Mouse (Mus musculus): ENCODE measurements around the gene Zfp872. TPM values are rescaled to one million over a fixed set of nuclear protein-coding genes. Genes with fewer than 3 reads are reported as not detected.
A peak's percentile ranks its signal among the peaks of the same experiment; 100 is the strongest.
"Not testable (repeated sequence)": the region's sequence is repeated elsewhere in the genome, so short reads cannot be mapped to it uniquely, and the experiment has no call there.

Gene Zfp872
- not detected in 2 replicates for polyA plus RNA-seq (2012; ENCODE audit: insufficient read depth, insufficient read length, low replicate concordance, missing spikeins)

- Histone ChIP-seq H3K4me3 (ENCODE audit: insufficient read depth, low read depth, low read length) (peak within 1 kb of the TSS; percentile 40), H3K27ac (ENCODE audit: insufficient read depth, low read depth, low read length) (no peak within 1 kb of the TSS), H3K4me1 (ENCODE audit: control insufficient read depth, insufficient read depth, low read length) (0 out of 2 replicates have a peak, but pooled peaks cover 3% of the 10 kb centered on the region)
- TF ChIP-seq POLR2A (IDR thresholded peaks at IDR 0.05; ENCODE audit: insufficient read depth, low read depth, low read length) (no peak), CTCF (IDR thresholded peaks at IDR 0.05; ENCODE audit: insufficient read depth, low read depth, low read length) (no peak)
- 16% methylated on average over 43 of the region's 43 CpGs for WGBS
These were observed at the start of gene Zfp872 for GRCm38 (mm10) chr9:22188025-22188611. Gene Zfp872 (plus strand): TSS chr9:22188090.

DNA sequence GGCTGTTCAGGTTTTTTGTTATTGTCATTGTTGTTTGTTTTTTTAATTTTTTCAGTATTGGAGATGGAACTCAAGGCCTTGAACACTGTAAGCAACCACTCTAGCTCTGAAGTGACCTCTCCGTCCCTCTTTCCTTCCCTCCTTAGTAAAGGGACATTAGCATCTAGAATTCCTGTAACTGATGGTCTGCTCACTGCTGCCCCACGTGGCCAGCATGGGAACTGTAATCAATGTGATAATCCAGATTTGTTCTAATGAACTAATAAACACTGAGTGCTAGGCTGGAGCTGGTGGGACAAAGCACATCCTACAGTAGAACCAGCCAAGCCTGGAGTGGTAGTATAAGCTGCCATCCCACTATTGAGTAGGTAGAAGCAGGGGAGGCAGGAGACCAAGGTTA lies 49.4 kb upstream of the Zfp872 start:
- WGBS = 9% methylated on average over 2 of the region's 2 CpGs
- TF ChIP-seq CTCF (IDR thresholded peaks at IDR 0.05; ENCODE audit: insufficient read depth, low read depth, low read length) (no peak), POLR2A (IDR thresholded peaks at IDR 0.05; ENCODE audit: insufficient read depth, low read depth, low read length) (no peak)
- H3K27ac ChIP-seq (ENCODE audit: insufficient read depth, low read depth, low read length) = no peak overlapping the region

DNA sequence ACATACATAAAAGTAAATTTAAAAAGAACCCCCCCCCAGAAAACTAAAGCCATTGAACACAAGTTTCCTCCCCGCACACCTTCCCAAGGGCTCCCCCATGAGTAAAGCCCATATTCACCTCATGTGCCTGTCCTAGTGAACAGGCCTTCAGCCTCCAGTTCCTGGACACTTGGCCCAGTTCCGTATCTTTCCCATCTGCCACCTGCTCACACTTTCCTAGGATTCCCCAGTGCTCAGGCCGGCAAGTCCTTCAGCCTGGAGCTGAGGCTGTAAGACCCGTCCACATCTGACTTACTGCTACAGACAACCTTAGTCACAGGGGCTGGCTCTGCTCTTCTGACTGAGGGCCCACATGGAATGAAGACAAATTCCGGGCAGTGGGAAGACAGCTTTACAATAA lies 48.1 kb upstream of the Zfp872 start:
- Histone ChIP-seq H3K4me1 (ENCODE audit: control insufficient read depth, insufficient read depth, low read length) (peaks cover 3% of the 10 kb centered on the region; the same call in 1 of the 2 replicates), H3K4me3 (ENCODE audit: insufficient read depth, low read depth, low read length) (no peak overlapping the region), H3K27ac (ENCODE audit: insufficient read depth, low read depth, low read length) (no peak overlapping the region)
- 92% methylated on average over 5 of the region's 5 CpGs for WGBS
- TF ChIP-seq CTCF (IDR thresholded peaks at IDR 0.05; ENCODE audit: insufficient read depth, low read depth, low read length) = no peak
- TF ChIP-seq POLR2A (IDR thresholded peaks at IDR 0.05; ENCODE audit: insufficient read depth, low read depth, low read length) = no peak

More for the DNA sequence above, 49.4 kb upstream of the Zfp872 start:
- no peak overlapping the region for H3K4me3 ChIP-seq (ENCODE audit: insufficient read depth, low read depth, low read length)
- H3K4me1 ChIP-seq (ENCODE audit: control insufficient read depth, insufficient read depth, low read length) = peaks cover 3% of the 10 kb centered on the region; the same call in 1 of the 2 replicates

DNA sequence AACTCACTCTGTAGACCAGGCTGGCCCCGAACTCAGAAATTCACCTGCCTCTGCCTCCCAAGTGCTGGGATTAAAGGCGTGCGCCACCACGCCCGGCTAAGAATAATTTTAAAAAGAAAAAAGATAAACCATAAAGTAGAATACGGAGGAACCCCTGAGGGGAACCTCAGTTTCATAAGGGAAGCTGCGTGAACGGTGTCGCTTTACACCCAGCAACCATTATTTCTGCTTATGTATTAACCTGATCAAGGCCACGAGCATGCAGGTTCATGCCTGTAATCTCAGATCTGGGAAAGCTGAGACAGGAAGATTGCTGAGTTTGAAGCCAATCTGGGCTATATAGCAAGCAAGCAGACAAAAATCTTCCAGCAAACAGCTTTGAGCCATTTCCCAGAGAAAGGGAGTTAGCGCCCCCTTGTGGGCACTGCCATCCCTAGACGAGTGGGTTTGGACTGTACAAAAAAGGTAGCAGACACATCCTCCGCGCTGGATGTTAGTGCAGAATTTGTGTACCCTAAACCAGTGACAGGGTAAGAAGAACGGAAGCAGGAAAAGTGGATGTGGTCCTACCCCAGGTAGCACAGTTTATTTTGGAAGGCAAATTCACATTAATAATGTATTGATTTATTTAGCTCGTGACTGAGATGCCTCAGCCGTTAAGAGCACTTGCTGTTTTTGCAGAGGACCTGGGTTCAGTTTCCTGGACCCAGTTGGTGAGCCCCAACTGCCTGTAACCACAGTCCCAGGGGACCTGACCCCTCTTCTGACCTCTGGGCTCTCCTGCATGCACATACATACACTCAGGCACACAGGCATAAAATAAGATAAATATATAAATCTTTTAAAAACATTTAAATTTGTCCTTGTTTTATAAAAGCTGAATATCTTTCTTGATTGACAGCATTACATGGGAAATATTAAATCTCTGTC lies 44.5 kb upstream of the Zfp872 start:
- H3K4me1 ChIP-seq (ENCODE audit: control insufficient read depth, insufficient read depth, low read length) = no peaks in the 10 kb centered on the region
- WGBS = 50% methylated on average over 17 of the region's 17 CpGs
- no peak overlapping the region for H3K4me3 ChIP-seq (ENCODE audit: insufficient read depth, low read depth, low read length)
- H3K27ac ChIP-seq (ENCODE audit: insufficient read depth, low read depth, low read length) = no peak overlapping the region
- peak; percentile 38; the same call in 1 of the 2 replicates for TF ChIP-seq CTCF (IDR thresholded peaks at IDR 0.05; ENCODE audit: insufficient read depth, low read depth, low read length)
- no peak for TF ChIP-seq POLR2A (IDR thresholded peaks at IDR 0.05; ENCODE audit: insufficient read depth, low read depth, low read length)

DNA sequence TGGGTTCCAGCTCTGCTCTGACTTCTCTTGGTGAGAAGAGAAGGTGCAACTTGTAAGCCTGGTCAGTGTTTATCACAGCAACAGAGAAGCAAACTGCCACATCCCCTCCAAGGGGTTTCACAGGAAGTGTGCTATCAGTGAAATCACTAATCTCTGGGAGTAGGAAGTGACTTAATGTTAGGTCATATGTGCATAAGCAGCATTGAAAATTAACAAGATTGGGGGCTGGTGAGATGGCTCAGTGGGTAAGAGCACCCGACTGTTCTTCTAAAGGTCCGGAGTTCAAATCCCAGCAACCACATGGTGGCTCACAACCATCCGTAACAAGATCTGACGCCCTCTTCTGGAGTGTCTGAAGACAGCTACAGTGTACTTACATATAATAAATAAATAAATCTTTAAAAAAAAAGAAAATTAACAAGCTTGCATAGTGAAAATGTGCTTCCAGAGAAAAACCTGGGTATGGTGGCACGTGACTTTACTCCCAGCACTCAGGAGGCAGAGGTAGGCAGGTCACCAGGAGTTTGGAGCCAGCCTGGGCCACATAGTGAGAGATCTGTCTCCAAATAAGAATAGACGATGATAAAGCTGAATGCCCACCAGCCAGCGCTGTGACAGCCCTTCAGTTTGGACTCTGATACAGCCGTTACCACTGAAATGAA lies 43.5 kb upstream of the Zfp872 start:
- no peak overlapping the region for H3K4me3 ChIP-seq (ENCODE audit: insufficient read depth, low read depth, low read length)
- H3K27ac ChIP-seq (ENCODE audit: insufficient read depth, low read depth, low read length) = no peak overlapping the region
- WGBS = 89% methylated on average over 8 of the region's 8 CpGs
- no peaks in the 10 kb centered on the region for H3K4me1 ChIP-seq (ENCODE audit: control insufficient read depth, insufficient read depth, low read length)
- TF ChIP-seq CTCF (IDR thresholded peaks at IDR 0.05; ENCODE audit: insufficient read depth, low read depth, low read length) (no peak), POLR2A (IDR thresholded peaks at IDR 0.05; ENCODE audit: insufficient read depth, low read depth, low read length) (no peak)

GRCm38 (mm10) chr9:22149426-22150248 lies 38.3 kb upstream of the Zfp872 start:
- TF ChIP-seq CTCF (IDR thresholded peaks at IDR 0.05; ENCODE audit: insufficient read depth, low read depth, low read length) (no peak), POLR2A (IDR thresholded peaks at IDR 0.05; ENCODE audit: insufficient read depth, low read depth, low read length) (no peak)
- Histone ChIP-seq H3K4me3 (ENCODE audit: insufficient read depth, low read depth, low read length) (no peak overlapping the region), H3K27ac (ENCODE audit: insufficient read depth, low read depth, low read length) (no peak overlapping the region), H3K4me1 (ENCODE audit: control insufficient read depth, insufficient read depth, low read length) (no peaks in the 10 kb centered on the region)
- WGBS = 82% methylated on average over 20 of the region's 20 CpGs

GRCm38 (mm10) chr9:22150249-22150693 lies 37.6 kb upstream of the Zfp872 start:
- H3K4me1 ChIP-seq (ENCODE audit: control insufficient read depth, insufficient read depth, low read length); H3K27ac ChIP-seq (ENCODE audit: insufficient read depth, low read depth, low read length); H3K4me3 ChIP-seq (ENCODE audit: insufficient read depth, low read depth, low read length): not testable (repeated sequence)
- 81% methylated on average over 7 of the region's 7 CpGs for WGBS

DNA sequence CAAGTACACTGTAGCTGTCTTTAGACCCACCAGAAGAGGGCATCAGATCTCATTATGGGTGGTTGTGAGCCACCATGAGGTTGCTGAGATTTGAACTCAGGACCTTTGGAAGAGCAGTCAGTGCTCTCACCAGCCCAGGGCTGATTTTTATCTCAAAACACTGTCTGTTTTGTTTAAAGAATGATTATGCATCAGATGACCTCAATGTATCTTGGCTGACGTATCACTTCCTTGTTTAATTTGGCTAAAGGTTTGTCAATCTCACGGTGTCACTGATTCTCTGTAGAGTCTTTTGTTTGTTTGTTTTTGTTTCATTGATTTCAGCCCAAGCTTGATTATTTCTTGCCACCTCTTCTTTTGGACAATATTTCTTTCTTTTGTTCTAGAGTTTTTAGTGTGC lies 36.9 kb upstream of the Zfp872 start:
- WGBS = 71% methylated on average over 2 of the region's 2 CpGs
- Histone ChIP-seq H3K4me3 (ENCODE audit: insufficient read depth, low read depth, low read length) (no peak overlapping the region), H3K27ac (ENCODE audit: insufficient read depth, low read depth, low read length) (no peak overlapping the region), H3K4me1 (ENCODE audit: control insufficient read depth, insufficient read depth, low read length) (peaks cover 3% of the 10 kb centered on the region; the same call in 1 of the 2 replicates)
- TF ChIP-seq POLR2A (IDR thresholded peaks at IDR 0.05; ENCODE audit: insufficient read depth, low read depth, low read length) (no peak), CTCF (IDR thresholded peaks at IDR 0.05; ENCODE audit: insufficient read depth, low read depth, low read length) (no peak)

Data from olfactory bulb, adult 2 months (tissue).